Mouse (Mus musculus): ENCODE results near the gene Rps18.

- TF ChIP-seq POLR2A (IDR thresholded peaks at IDR 0.05; ENCODE audit: borderline replicate concordance, low read depth, low read length): no peak
- no peak for TF ChIP-seq CTCF (IDR thresholded peaks at IDR 0.05; ENCODE audit: low read depth, low read length)
Measured at GRCm38 (mm10) chr17:33950131-33950625, 5.6 kb downstream of the Rps18 start.
